Mouse (Mus musculus) gastrocnemius, postnatal 36 days (tissue): ENCODE measurements around the gene Foxj1. TPM values are rescaled to one million over a fixed set of nuclear protein-coding genes. Genes with fewer than 3 reads are reported as not detected.
A peak's percentile ranks its signal among the peaks of the same experiment; 100 is the strongest.

ENCODE experiments used
- DNase-seq, 2 experiments: peaks; one replicate each; pipeline ENCODE4 v3.0.0; 2022
- intact Hi-C: fragments of 180-260 bp; cut with DNase I; formaldehyde crosslinking; loops from one replicate; pipeline ENCODE4 v1.15.1; 2025
- total RNA-seq, 2 experiments: library from RNA; stranded (reverse); gene quantifications; 2 replicates each; pipeline ENCODE4 v1.2.3; 2021

Foxj1 gene
- total RNA-seq, 2 experiments from 2014 or later: not detected

DNA sequence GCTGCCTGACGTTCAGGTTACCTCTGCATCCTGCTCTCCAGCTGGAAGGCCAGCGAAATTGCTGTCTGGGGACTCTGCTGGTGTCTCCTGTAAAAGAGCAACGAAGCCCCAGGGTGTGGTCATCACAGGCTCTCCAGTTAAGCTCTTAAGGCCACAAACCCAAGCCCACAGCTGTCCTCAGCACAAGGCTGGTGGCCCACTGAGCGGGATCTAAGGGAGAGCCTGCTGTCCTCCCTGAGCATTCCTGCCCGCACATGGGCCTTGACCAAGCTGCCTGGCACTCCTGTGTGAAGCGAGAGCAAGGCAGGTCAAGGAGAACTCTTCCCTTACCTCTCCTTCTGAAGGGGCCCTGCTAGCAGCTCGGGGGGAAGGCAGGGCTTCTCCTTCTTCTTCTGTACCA is 11.8 kb upstream of the Foxj1 start:
- no peak for DNase-seq
- intact Hi-C loops: no loop called here

DNA sequence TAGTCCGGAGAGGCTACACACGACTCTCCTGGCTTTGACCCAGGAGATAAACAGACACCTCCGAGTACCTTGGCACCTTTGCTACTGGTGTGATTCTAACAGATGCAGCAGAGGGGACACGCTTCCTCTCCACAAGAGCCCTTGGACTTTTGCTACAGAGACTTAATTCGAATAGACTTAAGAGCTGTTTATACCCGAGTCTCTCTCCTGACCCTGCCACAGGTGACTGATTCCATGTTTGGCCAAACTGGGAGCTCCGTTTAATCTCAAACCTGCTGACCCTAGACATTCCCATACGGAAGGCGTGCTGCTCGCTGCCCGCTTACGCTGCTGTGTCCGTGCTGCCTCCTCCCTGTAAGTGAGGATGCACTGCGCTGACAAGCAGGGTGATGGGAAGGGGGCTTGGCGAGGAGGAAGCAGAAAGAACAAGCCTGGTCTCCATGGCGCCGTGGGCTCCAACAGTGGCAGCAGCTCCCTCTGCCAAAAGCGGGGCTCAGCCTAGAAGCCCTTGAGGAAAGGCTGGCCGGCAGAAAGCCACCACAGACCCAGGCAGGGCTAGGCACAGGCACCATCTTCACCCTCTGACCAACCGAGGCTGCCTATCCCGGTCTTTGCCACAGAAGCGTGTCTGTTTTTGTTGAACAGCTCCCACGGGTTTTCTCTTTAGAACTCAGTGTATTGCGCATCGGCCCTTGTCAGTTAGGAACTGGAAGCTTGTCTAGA is 7.0 kb upstream of the Foxj1 start:
- DNase-seq: no peak
- intact Hi-C loops: no loop called here

- no peak for DNase-seq
- intact Hi-C loops: no loop called here
Measured at GRCm38 (mm10) chr11:116337531-116337930, 2.3 kb upstream of the Foxj1 start.

GRCm38 (mm10) chr11:116337000-116337399 is 1.8 kb upstream of the Foxj1 start:
- DNase-seq: no peak
- intact Hi-C loops: no loop called here

DNA sequence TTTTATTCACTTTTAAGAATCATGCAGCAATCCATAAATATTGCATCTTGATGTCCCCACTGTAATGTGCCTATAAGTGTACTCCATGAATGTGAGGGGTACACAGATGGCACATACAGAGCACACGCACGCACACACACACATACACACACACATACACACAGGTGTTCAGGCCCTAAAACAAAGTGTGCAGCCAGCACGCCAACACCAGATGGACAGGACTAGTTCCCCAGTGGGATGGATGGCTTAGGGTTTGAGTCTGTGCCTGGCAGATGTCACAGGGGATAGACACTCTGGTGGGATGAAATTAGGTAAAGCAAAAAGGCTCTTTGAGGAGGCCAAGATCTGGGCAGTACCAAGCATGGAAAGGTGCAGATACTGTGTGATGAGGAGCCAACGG is 1.2 kb upstream of the Foxj1 start:
- intact Hi-C loops: no loop called here

DNA sequence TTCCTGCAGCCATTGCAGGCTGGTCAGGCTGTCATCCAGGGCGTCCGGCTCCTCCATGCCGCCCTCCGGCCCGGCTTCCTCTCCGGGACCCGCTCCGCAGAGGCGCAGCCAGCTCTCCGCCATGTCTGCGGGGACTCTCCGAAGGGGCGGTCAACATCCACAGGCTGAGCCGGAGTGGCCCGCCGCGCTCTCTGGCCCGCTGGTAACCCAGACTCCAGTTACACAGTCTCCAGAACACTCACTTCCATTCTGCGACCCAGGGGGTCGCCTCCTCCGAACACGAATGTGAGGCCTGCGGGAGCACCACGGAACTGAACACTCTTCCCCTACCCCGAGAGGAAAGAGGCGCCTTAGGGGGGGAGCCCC is 799 bp downstream of the Foxj1 start:
- no peak for DNase-seq
- intact Hi-C loops: no loop called here

More for the DNA sequence above, 1.2 kb upstream of the Foxj1 start:
- DNase-seq: no peak

- intact Hi-C loops: no loop called here
- no peak for DNase-seq
Measured at GRCm38 (mm10) chr11:116333526-116334416, 1.4 kb downstream of the Foxj1 start.

DNA sequence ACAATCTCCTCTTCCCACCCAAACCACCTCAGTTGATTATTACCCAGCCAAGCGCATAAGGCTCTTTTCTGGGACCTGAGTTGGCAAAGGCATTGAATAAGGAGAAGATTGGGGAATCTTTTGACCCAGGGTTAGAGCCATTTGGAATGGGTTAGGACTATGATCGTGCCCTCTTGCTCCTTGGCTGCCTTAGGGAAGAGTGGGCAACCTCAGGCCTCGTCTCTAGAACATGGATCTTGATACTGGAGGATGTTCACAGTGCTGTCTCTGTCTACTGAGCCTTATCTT is 2.3 kb downstream of the Foxj1 start:
- no peak for DNase-seq
- intact Hi-C loops: no loop called here

DNA sequence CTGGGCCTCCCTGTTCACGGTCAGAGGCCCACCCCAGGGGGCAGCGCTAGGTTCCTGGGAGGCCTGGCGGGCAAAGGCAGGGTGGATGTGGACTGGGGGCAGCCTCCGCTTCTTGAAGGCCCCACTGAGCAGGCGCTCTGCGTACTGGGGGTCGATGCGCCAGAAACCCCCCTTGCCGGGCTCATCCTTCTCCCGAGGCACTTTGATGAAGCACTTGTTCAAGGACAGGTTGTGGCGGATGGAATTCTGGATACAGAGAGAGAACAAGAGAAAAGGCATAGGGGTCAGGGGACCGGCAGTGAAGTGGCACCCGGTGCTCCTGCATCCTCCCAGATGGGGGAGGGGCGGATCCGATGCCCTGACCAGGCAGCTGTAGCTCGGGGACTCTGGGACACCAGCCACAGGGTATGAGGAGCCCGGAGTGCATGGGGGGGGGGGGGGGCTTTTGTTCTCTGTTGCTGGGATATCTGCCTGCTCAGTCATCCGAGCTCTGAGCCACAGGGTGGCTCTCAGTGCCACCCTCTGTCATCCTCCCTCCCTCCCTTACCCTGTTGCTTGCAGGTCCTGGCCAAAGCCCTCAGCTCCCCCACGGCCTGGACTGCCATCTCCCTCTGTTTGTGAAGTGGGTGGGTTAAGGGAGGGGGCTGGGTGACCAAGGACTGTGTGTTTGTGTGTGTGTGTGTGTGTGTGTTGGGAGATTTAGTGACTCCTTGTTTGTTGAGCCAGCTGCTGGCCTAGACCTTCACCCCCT is 2.8 kb downstream of the Foxj1 start:
- no peak for DNase-seq
- intact Hi-C loops: no loop called here

GRCm38 (mm10) chr11:116330211-116330518 is 5.0 kb downstream of the Foxj1 start:
- DNase-seq: no peak
- intact Hi-C loops: no loop called here

- intact Hi-C loops: no loop called here
- no peak for DNase-seq
Measured at GRCm38 (mm10) chr11:116329314-116330210, 5.6 kb downstream of the Foxj1 start.

DNA sequence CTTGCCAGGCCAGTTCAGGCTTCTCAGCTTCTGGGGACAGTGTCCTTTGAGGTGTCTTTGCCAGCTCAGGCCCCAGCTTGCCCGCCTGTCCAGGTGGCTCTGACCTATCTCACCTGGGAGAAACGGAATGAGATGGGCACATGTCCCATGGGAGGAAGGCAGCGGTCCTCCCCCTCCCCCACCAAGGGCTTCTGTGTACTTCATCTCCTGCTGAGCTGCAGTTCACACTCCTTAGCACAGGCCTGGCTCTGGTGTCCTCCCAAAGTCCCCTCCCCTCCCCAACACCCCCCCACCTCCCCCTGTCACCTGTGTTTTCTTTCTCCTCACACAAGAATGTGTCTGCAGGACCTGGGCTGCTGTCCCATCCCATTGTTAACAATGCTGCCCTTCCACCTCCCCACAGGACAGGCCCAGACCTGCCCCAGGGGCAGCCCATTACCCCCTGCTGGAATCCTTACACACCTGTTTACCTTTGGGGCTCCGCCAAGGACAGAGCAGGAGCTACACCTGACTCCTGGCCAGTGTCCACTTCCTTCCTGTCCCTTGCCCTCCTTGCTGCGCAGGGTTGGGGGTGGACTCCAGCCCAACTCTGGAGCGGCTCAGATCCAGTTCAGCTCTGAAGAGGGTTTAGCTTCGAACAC is 8.1 kb downstream of the Foxj1 start:
- no peak for DNase-seq
- intact Hi-C loops: no loop called here

GRCm38 (mm10) chr11:116318719-116319659 is 16.2 kb downstream of the Foxj1 start:
- DNase-seq: peak; percentile 81 to 85

GRCm38 (mm10) chr11:116312359-116312758 is 22.8 kb downstream of the Foxj1 start:
- DNase-seq: no peak
- intact Hi-C loops: no loop called here

More at GRCm38 (mm10) chr11:116318719-116319659, 16.2 kb downstream of the Foxj1 start:
- intact Hi-C loops: loop anchor here (1.0 to 5.0 kb wide), 3 partner anchors 50 to 218 kb away; no protein-coding TSS in a partner anchor

DNA sequence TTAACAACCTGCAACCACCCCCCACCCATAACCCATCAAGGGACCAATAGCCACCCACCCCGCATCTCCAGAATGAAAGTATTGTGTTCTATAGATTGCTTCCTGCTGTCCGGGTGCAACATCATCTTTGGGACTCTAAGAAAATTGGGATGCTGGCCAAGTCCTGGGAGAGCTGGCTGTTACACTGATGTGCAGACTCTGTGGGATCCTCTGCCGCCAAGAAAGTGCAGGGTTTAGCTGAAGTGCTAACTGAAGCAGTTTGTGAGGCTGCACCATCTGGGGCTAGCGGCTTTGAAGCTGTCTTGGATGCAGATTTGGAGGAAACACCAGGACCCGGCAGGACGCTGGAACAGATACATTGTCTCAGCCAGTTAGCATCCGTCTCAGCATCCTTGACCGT is 24.0 kb downstream of the Foxj1 start:
- intact Hi-C loops: no loop called here
- DNase-seq: no peak

DNA sequence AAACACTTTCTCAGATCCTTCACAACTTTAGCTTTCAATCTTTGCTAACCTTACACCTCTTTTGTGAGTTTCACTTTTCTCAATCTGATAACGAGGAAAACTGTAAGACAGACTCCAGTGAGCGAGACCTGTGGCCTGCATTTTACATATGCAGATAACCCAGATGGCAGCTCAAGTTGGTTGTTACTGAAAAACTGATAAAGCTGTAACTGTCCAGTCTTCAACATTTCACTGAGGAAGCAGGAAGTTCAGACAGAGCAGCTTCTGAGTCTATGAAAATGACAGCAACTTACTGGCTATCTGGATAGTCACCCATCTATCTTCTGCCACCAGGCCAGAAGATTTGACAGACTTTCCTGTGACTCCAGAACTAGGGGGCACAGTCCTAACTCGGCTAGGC is 25.6 kb downstream of the Foxj1 start:
- intact Hi-C loops: no loop called here
- DNase-seq: no peak

DNA sequence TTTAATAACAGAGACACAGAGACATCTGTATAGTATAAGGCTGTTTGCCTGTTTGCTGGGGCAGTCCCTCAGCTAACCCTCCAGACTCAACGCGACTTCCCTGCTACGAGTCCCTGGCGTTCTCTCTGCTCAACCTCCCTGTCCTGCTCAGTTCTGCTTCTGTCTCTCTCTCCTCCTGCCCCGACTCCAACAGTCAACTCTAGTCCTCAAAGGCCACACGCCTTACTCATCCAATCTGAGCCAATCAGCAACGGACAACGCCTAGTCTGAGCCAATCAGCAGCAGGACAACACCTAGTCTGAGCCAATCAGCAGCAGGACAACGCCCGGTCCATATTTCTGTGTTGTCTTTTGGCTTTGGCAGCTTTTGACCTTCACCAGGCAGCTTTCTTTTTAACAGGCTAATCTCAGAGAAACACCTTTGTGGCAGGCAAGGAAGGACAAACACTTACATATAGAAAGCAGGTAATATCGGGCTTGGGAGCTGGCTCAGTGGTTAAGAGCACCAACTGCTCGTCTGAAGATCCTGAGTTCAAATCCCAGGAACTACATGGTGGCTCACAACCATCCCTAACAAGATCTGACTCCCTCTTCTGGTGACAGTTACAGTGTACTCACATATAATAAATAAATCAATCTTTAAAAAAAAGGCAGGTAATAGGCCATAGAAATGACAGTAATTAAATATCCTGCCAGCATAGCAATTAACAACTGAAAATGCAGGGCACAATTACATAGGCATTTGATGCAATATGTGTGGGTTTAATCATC is 27.3 kb downstream of the Foxj1 start:
- no peak for DNase-seq
- intact Hi-C loops: no loop called here
